Mouse (Mus musculus): ENCODE measurements around the gene Cubn.

Cubn gene

GRCm38 (mm10) chr2:13491734-13492133 is at the start of gene Cubn:
Cubn (minus strand) TSS chr2:13491813.
- DNase-seq, result peak; percentile 52

GRCm38 (mm10) chr2:13539860-13540259 is 48.2 kb upstream of the Cubn start:
- no peak for DNase-seq

- no peak for DNase-seq
Measured at GRCm38 (mm10) chr2:13538704-13539377, 47.2 kb upstream of the Cubn start.

- no peak for DNase-seq
Measured at GRCm38 (mm10) chr2:13538258-13538657, 46.6 kb upstream of the Cubn start.

DNA sequence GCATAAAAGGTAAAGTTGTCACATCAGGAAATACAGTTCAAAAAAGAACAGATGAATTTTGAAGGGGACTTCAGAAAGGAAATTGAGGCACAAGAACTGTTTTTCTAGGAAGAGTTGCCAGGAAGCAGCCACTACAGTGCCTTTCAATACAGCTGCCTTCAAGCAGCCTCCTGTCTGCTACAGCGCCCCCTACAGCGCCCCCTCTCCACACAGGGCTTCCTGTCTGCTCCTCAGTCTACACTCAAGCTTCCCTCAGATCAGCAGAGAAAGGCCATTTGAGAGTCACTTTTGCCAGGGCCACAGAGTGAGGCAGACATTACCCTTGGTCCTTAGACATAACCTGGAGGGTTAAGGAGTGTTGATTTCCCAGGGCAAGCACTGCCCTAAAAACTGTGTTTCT is 46.1 kb upstream of the Cubn start:
- DNase-seq, result no peak

DNA sequence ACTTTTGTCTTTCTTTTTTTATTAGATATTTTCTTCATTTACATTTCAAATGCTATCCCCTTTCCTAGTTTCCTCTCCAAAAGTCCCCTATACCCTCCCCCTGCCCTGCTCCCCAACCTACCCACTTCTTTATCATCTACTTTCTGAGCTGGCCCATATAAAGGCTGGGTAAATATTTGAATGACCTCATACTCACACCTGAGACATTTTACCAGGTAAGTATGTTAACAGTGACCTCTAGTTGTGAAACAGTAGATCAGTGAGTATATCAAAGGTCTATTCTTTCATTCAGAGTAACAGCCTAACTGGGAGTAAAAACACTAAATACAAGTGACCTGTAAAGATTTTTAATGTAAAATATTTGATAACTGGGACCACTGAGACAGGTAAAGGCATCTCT is 45.1 kb upstream of the Cubn start:
- DNase-seq, result no peak

DNA sequence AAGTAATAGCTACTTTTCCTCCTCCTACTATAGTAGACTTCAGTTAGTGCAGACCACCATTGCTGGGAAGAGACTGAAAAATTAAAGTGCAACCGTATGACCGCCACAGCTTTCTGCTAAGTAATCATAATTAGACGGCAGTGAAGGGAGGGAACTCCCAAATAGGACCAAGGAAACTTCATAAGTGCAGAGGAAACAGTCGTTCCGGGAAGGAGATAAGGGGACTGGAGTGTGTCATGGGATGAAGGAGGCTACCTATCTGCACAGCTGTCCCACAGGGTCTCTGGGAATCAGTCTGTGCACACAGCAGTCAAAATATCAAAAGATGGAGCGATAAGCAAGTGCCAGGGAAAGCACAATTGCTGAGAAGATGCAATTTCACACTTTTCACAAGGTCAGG is 39.0 kb upstream of the Cubn start:
- no peak for DNase-seq

DNA sequence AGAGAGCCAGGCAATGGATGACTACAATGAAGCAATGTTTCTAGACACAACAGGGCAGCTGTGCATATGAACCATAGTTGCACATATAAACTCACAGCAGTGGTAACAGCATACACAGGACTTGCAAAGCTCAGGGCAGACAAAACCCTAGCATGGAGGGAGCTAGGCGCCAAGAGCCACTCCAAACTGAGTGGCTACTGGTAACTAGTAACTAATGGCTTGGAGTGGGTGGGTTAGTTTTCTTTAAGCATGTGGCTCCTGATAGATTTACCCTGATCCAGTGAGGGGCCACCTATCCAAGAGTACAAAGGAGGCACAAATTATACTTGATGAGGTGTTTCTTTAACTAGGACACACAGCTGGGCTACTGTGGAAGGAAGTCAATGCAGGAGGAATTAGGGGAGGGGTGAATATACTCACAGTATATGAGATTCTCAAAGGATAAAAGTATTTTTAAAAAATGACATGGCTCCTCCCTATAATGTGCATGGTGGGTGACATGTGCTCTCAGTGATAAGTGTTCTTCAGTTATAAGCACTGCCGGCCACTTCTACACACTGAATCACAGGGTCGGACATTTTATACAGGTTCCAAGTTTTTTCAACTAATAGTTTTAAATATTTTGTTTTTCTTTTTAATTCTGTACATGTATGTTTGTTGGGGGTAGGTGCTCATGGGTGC is 37.8 kb upstream of the Cubn start:
- DNase-seq, result no peak

- no peak for DNase-seq
Measured at GRCm38 (mm10) chr2:13527531-13527930, 35.9 kb upstream of the Cubn start.

- no peak for DNase-seq
Measured at GRCm38 (mm10) chr2:13527125-13527524, 35.5 kb upstream of the Cubn start.

GRCm38 (mm10) chr2:13526205-13526604 is 34.6 kb upstream of the Cubn start:
- no peak for DNase-seq

DNA sequence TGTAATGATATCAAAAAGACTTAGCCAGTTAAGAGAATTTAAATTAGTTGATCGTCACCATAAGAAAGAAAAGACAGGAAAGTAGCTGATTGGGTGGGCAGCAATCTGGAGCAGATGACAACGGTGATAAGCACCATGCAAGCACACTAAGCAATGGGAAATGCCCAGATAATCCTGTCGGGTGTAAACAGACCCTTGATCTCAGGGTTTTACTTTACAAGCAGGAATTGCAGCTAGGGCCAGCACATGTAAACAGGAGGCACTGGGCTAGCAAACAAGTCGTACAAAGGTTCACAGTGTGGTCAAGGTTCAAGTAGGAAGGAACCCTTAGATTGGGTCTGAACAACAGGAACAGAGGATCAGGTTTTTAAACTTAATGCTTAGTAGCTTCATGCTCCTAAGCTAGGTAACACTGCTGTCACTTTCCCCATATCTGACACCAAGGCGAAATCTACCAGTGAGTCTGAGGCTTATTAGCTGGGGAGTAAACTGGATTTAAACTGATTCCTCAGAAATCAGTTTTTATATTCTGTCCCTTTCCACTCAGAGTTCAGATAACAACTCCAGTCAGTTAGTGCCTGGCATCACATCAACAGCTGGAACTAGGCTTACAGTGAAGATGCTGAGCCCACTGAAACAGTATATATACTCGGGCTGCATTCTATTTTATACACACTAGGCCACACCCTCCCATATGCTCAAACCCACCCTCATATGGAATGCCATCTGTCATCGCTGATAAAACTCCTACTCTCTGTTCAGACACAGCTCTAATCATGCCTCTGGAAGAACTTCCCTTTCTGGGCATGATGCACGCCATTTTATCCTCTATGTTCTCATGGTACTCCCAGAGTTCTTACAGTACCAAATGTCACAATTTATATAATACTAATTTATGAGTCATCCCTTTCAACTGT is 32.2 kb upstream of the Cubn start:
- DNase-seq, result peak; percentile 75

- DNase-seq, result no peak
Measured at GRCm38 (mm10) chr2:13522106-13522505, 30.5 kb upstream of the Cubn start.

GRCm38 (mm10) chr2:13514949-13515348 is 23.3 kb upstream of the Cubn start:
- DNase-seq, result no peak

DNA sequence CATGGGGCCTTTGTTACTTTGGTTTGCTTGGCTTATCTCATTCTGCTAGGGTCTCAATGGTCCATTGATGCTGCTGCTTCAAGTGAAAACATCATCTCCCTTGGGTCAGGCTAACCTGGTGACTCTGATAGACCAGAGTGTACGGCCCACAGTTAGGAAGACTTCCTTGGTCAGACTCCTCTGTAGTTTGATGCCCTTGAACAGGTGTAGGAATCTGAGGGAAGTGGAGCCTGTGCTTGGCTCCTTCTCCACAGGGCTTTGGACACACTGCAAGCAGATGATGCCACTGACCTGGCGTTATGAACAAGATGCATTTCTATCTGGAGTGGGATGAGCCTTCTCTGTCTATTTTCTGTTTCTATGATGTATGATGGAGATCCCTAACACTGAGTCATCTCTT is 11.1 kb upstream of the Cubn start:
- no peak for DNase-seq

GRCm38 (mm10) chr2:13501553-13501952 is 9.9 kb upstream of the Cubn start:
- DNase-seq, result no peak

- no peak for DNase-seq
Measured at GRCm38 (mm10) chr2:13500298-13500999, 8.8 kb upstream of the Cubn start.

DNA sequence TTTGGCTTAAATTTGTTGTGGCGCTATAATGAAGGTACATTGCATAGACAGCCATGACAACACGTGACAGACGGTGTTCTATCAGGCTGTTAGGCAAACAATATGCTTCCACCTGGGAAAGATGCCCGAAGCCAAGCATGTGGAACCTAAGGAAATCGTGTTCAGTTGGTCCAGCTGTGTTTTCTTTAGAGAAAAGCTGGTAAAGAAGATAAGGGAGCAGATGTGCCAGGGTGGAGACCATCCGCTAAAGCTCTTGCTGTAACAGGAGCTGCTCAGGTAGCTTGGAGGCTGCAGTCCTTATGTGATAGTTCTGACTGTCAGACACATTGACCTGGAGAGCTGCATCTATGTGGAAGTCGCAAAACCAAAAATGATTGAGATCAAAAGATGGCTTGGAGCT is 7.6 kb upstream of the Cubn start:
- DNase-seq, result no peak

GRCm38 (mm10) chr2:13496087-13496486 is 4.5 kb upstream of the Cubn start:
- no peak for DNase-seq

GRCm38 (mm10) chr2:13492927-13493326 is 1.3 kb upstream of the Cubn start:
- no peak for DNase-seq

DNA sequence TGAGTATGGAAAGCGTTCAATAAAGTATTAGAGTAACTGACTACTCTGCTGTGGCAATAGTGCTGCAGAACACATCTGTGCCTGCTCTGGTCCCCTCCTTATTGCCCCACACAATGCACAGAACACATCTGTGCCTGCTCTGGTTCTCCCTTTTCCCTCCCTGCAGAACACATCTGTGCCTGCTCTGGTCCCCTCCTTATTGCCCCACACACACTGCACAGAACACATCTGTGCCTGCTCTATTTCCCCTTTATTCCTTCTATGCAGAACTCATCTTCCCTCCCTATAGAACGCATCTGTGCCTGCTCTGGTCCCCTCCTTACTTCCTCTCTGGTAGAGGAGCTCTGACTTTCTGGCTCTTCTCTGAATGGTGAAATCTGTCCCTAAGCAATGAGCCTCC is 1.1 kb downstream of the Cubn start:
- DNase-seq, result no peak

DNA sequence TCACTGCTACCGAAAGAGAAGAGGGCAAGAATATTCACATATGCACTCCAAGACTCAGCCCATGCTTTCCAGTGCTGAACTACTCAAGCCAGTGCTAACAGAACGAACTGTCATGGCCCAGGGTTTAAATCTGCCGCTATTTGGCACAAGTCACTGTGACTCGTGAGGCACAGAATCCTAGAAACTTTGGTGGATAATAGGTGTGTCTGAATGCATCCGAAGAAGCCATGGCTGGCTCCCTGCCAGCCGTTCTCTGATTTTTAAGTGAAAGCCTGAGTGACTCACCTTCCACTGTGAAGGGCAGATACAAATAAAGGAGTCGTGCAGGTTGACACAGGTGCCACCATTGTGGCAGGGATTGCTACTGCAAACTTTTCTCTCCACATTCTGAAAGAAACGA is 5.1 kb downstream of the Cubn start:
- DNase-seq, result no peak

DNA sequence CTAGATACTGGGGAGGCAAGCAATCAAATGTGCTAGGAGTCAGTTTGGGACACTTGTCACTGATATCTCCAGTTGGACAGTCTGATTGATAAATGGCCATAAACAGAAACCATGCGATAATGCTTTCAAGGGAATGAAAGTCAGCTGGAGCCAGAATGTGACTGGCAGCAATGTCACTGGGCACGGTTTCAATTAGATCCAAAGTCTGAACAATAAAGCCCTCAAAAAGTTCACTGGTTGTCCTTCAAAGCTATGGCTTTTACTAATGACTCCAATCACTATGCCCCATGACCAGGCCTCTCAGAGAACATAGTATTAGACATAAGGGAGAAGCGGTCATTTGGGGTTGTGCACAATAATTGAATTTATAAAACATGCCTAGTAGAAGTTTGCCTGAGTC is 7.0 kb downstream of the Cubn start:
- DNase-seq, result no peak
